Mouse (Mus musculus) liver, embryonic 14.5 days (tissue): ENCODE measurements around the gene Rtn4. TPM values are rescaled to one million over a fixed set of nuclear protein-coding genes. Genes with fewer than 3 reads are reported as not detected.

Source experiments
- ATAC-seq: fragments of 200-750 bp; cut with Nextera tagmentation; 2 replicates; pipeline ENCODE4 v1.8.0; 2017; ENCODE audit warnings: moderate number of reproducible peaks, mild to moderate bottlenecking, moderate library complexity; ENCODE audit not compliant: insufficient read depth
- DNase-seq, 3 experiments: peaks; one replicate each; pipeline ENCODE4 v3.0.0-alpha.2; 2012 to 2013; ENCODE audit warnings: low read depth in 3 of 3, low spot score in 3 of 3
- H3K27ac ChIP-seq: fragments of 300-500 bp; sonication (generic); 2 replicates; pipeline ENCODE4 v1.5.1; 2014; ENCODE audit warnings: moderate library complexity, mild to moderate bottlenecking, control low read depth, inconsistent platforms
- H3K27me3 ChIP-seq: fragments of 300-500 bp; sonication (generic); 2 replicates; pipeline ENCODE4 v1.6.1; 2014; ENCODE audit warnings: mild to moderate bottlenecking, low read length, moderate library complexity; ENCODE audit not compliant: control insufficient read depth, insufficient read depth
- H3K36me3 ChIP-seq: fragments of 300-500 bp; sonication (generic); replicated peaks from 2 replicates; pipeline ENCODE4 v1.6.1; 2014; ENCODE audit warnings: low read depth; ENCODE audit not compliant: control insufficient read depth, insufficient read depth
- H3K4me1 ChIP-seq, 2 experiments: fragments of 200-500 bp in 1 of 2; fragments of 300-500 bp in 1 of 2; sonication (generic) in 1 of 2; replicated peaks; 2 replicates each; pipeline ENCODE4 v1.6.1; 2012 to 2014; ENCODE audit warnings: antibody characterized with exemption in 1 of 2, inconsistent platforms in 1 of 2, low read length in 1 of 2; ENCODE audit not compliant: control insufficient read depth in 2 of 2, insufficient read depth in 2 of 2
- H3K4me2 ChIP-seq: fragments of 300-500 bp; sonication (generic); 2 replicates; pipeline ENCODE4 v1.6.1; 2014; ENCODE audit warnings: low read depth, mild to moderate bottlenecking, control low read depth, moderate library complexity
- H3K4me3 ChIP-seq, 2 experiments: fragments of 200-500 bp in 1 of 2; fragments of 300-500 bp in 1 of 2; sonication (generic) in 1 of 2; 2 replicates each; pipeline ENCODE4 v1.5.1; 2012 to 2014; ENCODE audit warnings: low read depth in 2 of 2, low read length in 2 of 2, mild to moderate bottlenecking in 2 of 2, control low read depth in 1 of 2, inconsistent platforms in 1 of 2, moderate library complexity in 1 of 2; ENCODE audit not compliant: insufficient read depth in 1 of 2
- H3K9ac ChIP-seq: fragments of 300-500 bp; sonication (generic); replicated peaks from 2 replicates; pipeline ENCODE4 v1.6.1; 2014; ENCODE audit warnings: mild to moderate bottlenecking, control low read depth, moderate library complexity
- H3K9me3 ChIP-seq: fragments of 300-500 bp; sonication (generic); 2 replicates; pipeline ENCODE4 v1.6.1; 2016; ENCODE audit warnings: low read length, mixed read lengths; ENCODE audit not compliant: control insufficient read depth
- CTCF ChIP-seq: IDR thresholded peaks from 2 replicates; pipeline ENCODE4 v1.5.1; 2016; ENCODE audit warnings: antibody characterized with exemption, low read depth, control low read depth
- EP300 ChIP-seq: IDR thresholded peaks from 2 replicates; pipeline ENCODE4 v1.6.1; 2016; ENCODE audit warnings: antibody characterized with exemption, low read depth
- WGBS: fragments of 180-500 bp; shearing (Covaris S2); extraction: QIAGEN DNeasy Blood & Tissue Kit; methylation state at CpG from one replicate; pipeline ENCODE4 v1.1.7; 2014; ENCODE audit not compliant: insufficient replicate concordance; 5-methylcytosine and 5-hydroxymethylcytosine counted together
- polyA plus RNA-seq, 2 experiments: library from polyadenylated mRNA; depleted of rRNA in 1 of 2; stranded (reverse) in 1 of 2; unstranded in 1 of 2; fragments of >200 nt; fragmentation: Nextera tagmentation in 1 of 2; extraction: Ambion mirVana in 1 of 2; gene quantifications; 2 replicates each; pipeline versions ENCODE4 v1.2.1 to v1.2.3; 2012 to 2014

Gene Rtn4
- polyA plus RNA-seq, 2 experiments: 10.2 to 21.4 TPM

DNA sequence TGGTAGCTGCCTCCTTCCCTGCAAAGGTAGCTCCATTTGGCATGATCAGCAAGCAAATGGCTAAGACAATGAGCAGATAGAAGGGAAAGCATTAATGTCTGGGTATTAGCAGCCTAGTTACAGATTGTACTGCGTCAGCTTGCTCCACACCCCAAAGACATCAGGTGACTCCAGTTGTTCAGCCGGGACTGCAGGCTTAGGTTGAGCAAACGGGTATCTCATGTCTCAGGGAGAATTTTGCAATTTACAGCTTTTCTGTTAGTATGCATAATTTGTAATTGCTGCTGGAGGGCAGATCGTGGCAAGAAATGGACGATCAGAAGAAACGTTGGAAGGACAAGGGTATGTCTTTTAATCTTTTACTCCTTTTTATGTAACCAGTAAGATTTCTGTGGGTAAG, 25.8 kb downstream of the Rtn4 start:
- DNase-seq: no peak
- TF ChIP-seq CTCF: no peak
- TF ChIP-seq EP300: no peak
- WGBS: 66% methylated on average over 6 of the region's 6 CpGs
- Histone ChIP-seq H3K27me3 (no peaks in the 10 kb centered on the region), H3K9ac (no peak overlapping the region), H3K9me3 (no peaks in the 10 kb centered on the region), H3K27ac (no peak overlapping the region), H3K4me3 (no peak overlapping the region), H3K4me2 (no peak overlapping the region), H3K36me3 (no peaks in the 10 kb centered on the region), H3K4me1 (no peaks in the 10 kb centered on the region)
- no peak for ATAC-seq

DNA sequence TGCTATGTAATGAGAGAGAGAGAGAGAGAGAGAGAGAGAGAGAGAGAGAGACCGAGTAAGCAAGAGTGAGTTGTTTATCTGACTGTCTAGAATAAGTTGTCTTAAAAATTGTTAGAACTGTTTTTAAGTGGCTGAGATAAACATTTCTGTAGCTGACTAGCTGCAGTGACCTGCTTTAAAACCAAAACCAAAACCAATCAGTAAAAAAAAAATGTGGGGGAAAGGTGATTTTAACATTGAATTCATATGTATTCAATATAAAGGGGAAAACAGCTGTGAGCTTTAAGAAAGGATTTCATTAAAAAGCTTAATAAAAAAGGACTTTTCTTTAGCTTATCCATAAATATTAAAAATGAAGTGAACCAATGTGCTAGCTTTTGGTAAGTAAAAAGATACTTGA, 26.9 kb downstream of the Rtn4 start:
- ATAC-seq: no peak
- WGBS: 81% methylated on average over 1 of the region's 1 CpGs
- no peaks in the 10 kb centered on the region for H3K4me1 ChIP-seq

DNA sequence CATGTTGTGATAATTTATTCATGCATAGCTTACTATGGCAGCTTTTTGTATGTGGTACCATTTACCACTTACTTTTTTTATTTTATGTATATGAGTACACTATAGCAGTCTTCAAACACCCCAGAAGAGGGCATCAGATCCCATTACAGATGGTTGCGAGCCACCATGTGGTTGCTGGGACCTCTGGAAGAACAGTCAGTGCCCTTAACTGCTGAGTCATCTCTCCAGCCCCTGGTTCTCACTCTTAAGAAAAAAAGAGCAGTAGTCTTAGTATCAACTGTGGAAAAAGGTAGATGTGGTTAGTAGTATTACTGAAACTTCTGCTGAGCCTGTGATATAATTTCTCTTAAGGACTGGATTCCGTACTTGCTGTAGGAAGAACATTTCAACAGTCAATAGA, 31.5 kb downstream of the Rtn4 start:
- DNase-seq: no peak
- Histone ChIP-seq H3K9me3 (no peaks in the 10 kb centered on the region), H3K4me1 (no peaks in the 10 kb centered on the region), H3K4me3 (no peak overlapping the region), H3K9ac (no peak overlapping the region), H3K27me3 (no peaks in the 10 kb centered on the region), H3K27ac (no peak overlapping the region), H3K4me2 (no peak overlapping the region), H3K36me3 (no peaks in the 10 kb centered on the region)
- 83% methylated on average over 2 of the region's 2 CpGs for whole genome bisulfite sequencing
- ATAC-seq: no peak
- TF ChIP-seq EP300: no peak
- no peak for TF ChIP-seq CTCF

More for the DNA sequence above, 26.9 kb downstream of the Rtn4 start:
- no peaks in the 10 kb centered on the region for H3K9me3 ChIP-seq
- no peaks in the 10 kb centered on the region for H3K36me3 ChIP-seq
- no peak overlapping the region for H3K4me3 ChIP-seq
- DNase-seq: no peak
- no peak overlapping the region for H3K27ac ChIP-seq
- TF ChIP-seq EP300 (no peak), CTCF (no peak)
- no peaks in the 10 kb centered on the region for H3K27me3 ChIP-seq
- H3K9ac ChIP-seq: no peak overlapping the region
- H3K4me2 ChIP-seq: no peak overlapping the region

DNA sequence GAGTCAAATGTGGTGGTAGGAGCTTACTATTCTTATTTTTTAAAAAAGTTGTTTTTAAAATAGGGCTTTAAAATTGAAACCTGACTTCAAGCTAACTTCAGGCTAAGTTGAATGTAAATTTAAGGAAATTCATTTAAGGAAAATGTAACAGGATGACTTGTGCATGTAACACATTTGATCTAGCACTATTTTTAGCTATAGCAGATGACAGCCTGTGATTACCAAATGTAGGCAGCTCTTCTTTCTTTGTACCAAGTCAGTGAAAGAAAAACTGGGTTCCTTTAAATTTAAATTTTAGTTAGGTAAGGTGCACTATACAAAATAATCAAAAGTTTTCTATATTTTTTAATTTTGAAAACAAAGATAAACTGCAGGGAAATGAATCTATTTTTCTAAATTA, 32.4 kb downstream of the Rtn4 start:
- Histone ChIP-seq H3K27me3 (no peaks in the 10 kb centered on the region), H3K36me3 (no peaks in the 10 kb centered on the region), H3K9me3 (no peaks in the 10 kb centered on the region), H3K4me3 (no peak overlapping the region), H3K4me1 (no peaks in the 10 kb centered on the region), H3K27ac (no peak overlapping the region), H3K9ac (no peak overlapping the region), H3K4me2 (no peak overlapping the region)
- TF ChIP-seq CTCF (no peak), EP300 (no peak)
- DNase-seq: no peak
- no peak for ATAC-seq

DNA sequence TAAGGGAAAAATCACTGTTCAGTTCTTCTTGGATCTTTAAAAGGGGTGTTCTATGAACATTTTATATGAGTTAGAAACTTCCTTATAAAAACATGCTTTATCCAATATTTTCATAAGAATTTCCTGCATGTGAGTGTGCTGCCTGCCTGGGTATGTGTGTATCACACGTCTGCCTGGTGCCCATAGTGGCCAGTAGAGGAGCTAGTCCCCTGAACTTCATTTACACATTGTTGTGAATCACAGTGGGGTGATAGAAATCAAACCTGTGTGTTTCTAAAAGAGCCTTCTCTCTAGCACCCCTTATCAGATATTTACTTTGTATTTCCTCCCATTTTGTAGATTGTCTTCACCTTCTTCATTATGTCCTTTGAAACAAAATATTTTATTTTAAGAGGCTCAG, 32.9 kb downstream of the Rtn4 start:
- ATAC-seq (no peak), DNase-seq (no peak)
- no peaks in the 10 kb centered on the region for H3K4me1 ChIP-seq
- H3K4me2 ChIP-seq: no peak overlapping the region
- H3K9ac ChIP-seq: no peak overlapping the region
- 73% methylated on average over 1 of the region's 1 CpGs for WGBS
- H3K27ac ChIP-seq: no peak overlapping the region
- H3K36me3 ChIP-seq: no peaks in the 10 kb centered on the region
- no peak for TF ChIP-seq EP300
- no peak for TF ChIP-seq CTCF
- H3K9me3 ChIP-seq: no peaks in the 10 kb centered on the region
- H3K27me3 ChIP-seq: no peaks in the 10 kb centered on the region
- H3K4me3 ChIP-seq: no peak overlapping the region

DNA sequence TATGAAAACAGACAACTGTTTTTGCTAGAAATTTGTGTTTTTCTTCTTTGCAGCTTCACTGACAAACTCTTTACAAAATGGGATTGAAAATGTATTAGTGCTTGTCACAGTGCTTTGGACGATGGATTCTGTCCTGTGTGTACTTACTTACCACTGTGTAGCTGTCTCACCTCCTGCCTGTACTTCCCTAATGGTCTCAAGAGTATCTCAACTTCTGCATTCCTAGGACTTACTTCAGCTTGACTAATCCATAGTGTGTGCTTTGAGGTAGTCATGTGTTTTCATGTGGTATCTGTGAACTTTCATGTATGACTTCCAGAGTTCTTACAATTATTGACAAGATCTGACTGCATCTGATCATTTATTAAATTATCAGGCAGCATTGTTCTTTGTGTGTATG, 35.2 kb downstream of the Rtn4 start:
- H3K27ac ChIP-seq: no peak overlapping the region
- TF ChIP-seq EP300 (no peak), CTCF (no peak)
- no peak overlapping the region for H3K4me3 ChIP-seq
- no peak for ATAC-seq
- H3K4me2 ChIP-seq: no peak overlapping the region
- H3K9ac ChIP-seq: no peak overlapping the region
- H3K9me3 ChIP-seq: no peaks in the 10 kb centered on the region
- no peak for DNase-seq
- no peaks in the 10 kb centered on the region for H3K36me3 ChIP-seq
- H3K4me1 ChIP-seq: no peaks in the 10 kb centered on the region
- WGBS: 30% methylated on average over 1 of the region's 1 CpGs
- H3K27me3 ChIP-seq: no peaks in the 10 kb centered on the region
